Mouse (Mus musculus) v-Abl transformed pro-B cells (cell line): ENCODE measurements around the gene Olfr803.

Source experiments
- in situ Hi-C, 2 experiments: fragments of 400-800 bp; cut with MboI; formaldehyde crosslinking; loops; one replicate each; pipeline ENCODE4 v1.15.1; 2025; ENCODE audit not compliant: unreplicated experiment in 2 of 2

The Olfr803 gene

GRCm38 (mm10) chr10:129694186-129694585, at the start of gene Olfr803:
Gene Olfr803 (minus strand): TSS chr10:129694286.
- in situ Hi-C loops, result no loop called here

GRCm38 (mm10) chr10:129741821-129742220, 47.7 kb upstream of the Olfr803 start, which contains the start of gene Olfr806:
Gene Olfr806 (minus strand): TSS chr10:129741921.
- in situ Hi-C loops, result no loop called here

- in situ Hi-C loops, result no loop called here
Observed at GRCm38 (mm10) chr10:129729275-129729674, 35.2 kb upstream of the Olfr803 start, which contains the start of gene Olfr805. Gene Olfr805 (minus strand): TSS chr10:129729375.

- in situ Hi-C loops, result no loop called here
Observed at GRCm38 (mm10) chr10:129702910-129703309, 8.8 kb upstream of the Olfr803 start, which contains the start of gene Olfr804. Gene Olfr804 (plus strand): TSS chr10:129703210.

- in situ Hi-C loops, result no loop called here
Observed at GRCm38 (mm10) chr10:129688069-129688468, 6.0 kb downstream of the Olfr803 start, which contains the start of gene Olfr802. Gene Olfr802 (minus strand): TSS chr10:129688169.

GRCm38 (mm10) chr10:129673765-129674164, 20.3 kb downstream of the Olfr803 start, which contains the start of gene Olfr801:
Gene Olfr801 (minus strand): TSS chr10:129673865.
- in situ Hi-C loops, result no loop called here

GRCm38 (mm10) chr10:129657394-129657793, 36.7 kb downstream of the Olfr803 start, which contains the start of gene Olfr800:
Gene Olfr800 (plus strand): TSS chr10:129657694.
- in situ Hi-C loops, result no loop called here

- in situ Hi-C loops, result no loop called here
Observed at GRCm38 (mm10) chr10:129651763-129652162, 42.3 kb downstream of the Olfr803 start.
